Mouse (Mus musculus) forebrain, embryonic 12.5 days (tissue): Measurements from ENCODE around the gene Olfr645. TPM values are rescaled to one million over a fixed set of nuclear protein-coding genes. Genes with fewer than 3 reads are reported as not detected.

Source experiments
- ATAC-seq: fragments of 200-750 bp; cut with Nextera tagmentation; 2 replicates; pipeline ENCODE4 v1.8.0; 2017; ENCODE audit warnings: moderate TSS enrichment; ENCODE audit not compliant: low FRiP score
- H3K27ac ChIP-seq: fragments of 300-500 bp; sonication (generic); 2 replicates; pipeline ENCODE4 v1.5.1; 2016; ENCODE audit warnings: mild to moderate bottlenecking
- H3K27me3 ChIP-seq: fragments of 300-500 bp; sonication (generic); 2 replicates; pipeline ENCODE4 v1.6.1; 2016; ENCODE audit warnings: mild to moderate bottlenecking
- H3K36me3 ChIP-seq: fragments of 300-500 bp; sonication (generic); replicated peaks from 2 replicates; pipeline ENCODE4 v1.6.1; 2016; ENCODE audit warnings: mild to moderate bottlenecking
- H3K4me1 ChIP-seq: fragments of 300-500 bp; sonication (generic); 2 replicates; pipeline ENCODE4 v1.6.1; 2016
- H3K4me2 ChIP-seq: fragments of 300-500 bp; sonication (generic); 2 replicates; pipeline ENCODE4 v1.6.1; 2016; ENCODE audit warnings: mild to moderate bottlenecking, moderate library complexity
- H3K4me3 ChIP-seq: fragments of 300-500 bp; sonication (generic); replicated peaks from 2 replicates; pipeline ENCODE4 v1.5.1; 2016; ENCODE audit warnings: mild to moderate bottlenecking
- H3K9ac ChIP-seq: fragments of 300-500 bp; sonication (generic); 2 replicates; pipeline ENCODE4 v1.6.1; 2016; ENCODE audit warnings: mild to moderate bottlenecking
- H3K9me3 ChIP-seq: fragments of 300-500 bp; sonication (generic); 2 replicates; pipeline ENCODE4 v1.6.1; 2016
- WGBS: fragments of 180-500 bp; shearing (Covaris S2); methylation state at CpG from one replicate; pipeline ENCODE4 v1.1.7; 2016; 5-methylcytosine and 5-hydroxymethylcytosine counted together
- polyA plus RNA-seq: library from polyadenylated mRNA; unstranded; fragments of >200 nt; fragmentation: Nextera tagmentation; extraction: Ambion mirVana; gene quantifications from 2 replicates; pipeline ENCODE4 v1.2.1, GENCODE M21; 2016

Olfr645 gene
- polyA plus RNA-seq, result not detected in 2 replicates

DNA sequence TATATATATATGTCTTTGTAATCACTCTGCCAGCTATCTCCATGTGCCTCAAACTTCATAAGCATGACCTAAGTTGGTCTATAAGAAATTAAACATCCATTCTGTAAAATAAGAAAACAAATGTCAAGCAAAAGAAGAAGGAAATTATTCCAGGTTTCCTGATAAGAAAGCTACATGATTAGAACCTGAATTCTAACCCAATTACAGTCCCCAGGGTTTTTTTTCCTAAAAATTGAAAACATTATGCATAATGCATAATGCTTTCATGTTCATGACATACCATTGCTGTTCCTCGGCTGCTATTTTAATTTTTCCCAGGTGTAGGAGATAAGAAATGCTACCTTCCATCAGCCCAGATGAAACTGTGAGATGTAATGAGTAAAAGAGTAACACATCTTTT, at the start of gene Olfr645:
Olfr645 (minus strand) TSS at position 101 of the 400 bp plus-strand sequence.
- Histone ChIP-seq H3K36me3 (no peaks in the 10 kb centered on the region), H3K9ac (no peak within 1 kb of the TSS), H3K4me1 (no peaks in the 10 kb centered on the region), H3K4me3 (no peak within 1 kb of the TSS), H3K9me3 (no peaks in the 10 kb centered on the region), H3K27ac (no peak within 1 kb of the TSS), H3K4me2 (no peak within 1 kb of the TSS), H3K27me3 (no peaks in the 10 kb centered on the region)
- no peak for ATAC-seq
- WGBS, result 83% methylated on average over 1 of the region's 1 CpGs

DNA sequence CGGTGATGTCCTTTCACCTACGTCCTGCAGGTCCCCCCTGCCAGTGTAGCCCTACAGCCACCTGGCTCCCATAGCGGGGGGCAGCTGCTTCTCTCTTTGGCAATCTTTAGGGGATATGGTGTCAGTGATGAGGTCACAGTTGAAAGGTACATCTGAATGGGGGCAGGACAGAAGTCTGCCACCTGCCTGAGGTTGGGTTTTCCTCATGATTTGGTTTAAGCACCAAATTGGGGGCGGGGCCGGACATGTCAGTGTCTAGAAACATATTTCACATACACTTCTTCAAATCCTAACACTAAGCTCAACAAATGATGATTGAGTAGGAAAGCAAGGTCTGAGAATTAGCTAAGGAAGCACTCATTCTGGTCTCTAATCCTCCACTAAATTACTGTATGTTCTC, 44.5 kb upstream of the Olfr645 start, which contains the start of gene Ubqln5:
Ubqln5 (minus strand) TSS at position 101 of the 400 bp plus-strand sequence.
- no peaks in the 10 kb centered on the region for H3K36me3 ChIP-seq
- H3K27ac ChIP-seq, result no peak within 1 kb of the TSS
- H3K4me3 ChIP-seq, result no peak within 1 kb of the TSS
- 92% methylated on average over 5 of the region's 5 CpGs for WGBS
- ATAC-seq, result no peak
- H3K27me3 ChIP-seq, result no peaks in the 10 kb centered on the region
- H3K9me3 ChIP-seq, result no peaks in the 10 kb centered on the region
- no peak within 1 kb of the TSS for H3K4me2 ChIP-seq
- H3K4me1 ChIP-seq, result no peaks in the 10 kb centered on the region
- no peak within 1 kb of the TSS for H3K9ac ChIP-seq

DNA sequence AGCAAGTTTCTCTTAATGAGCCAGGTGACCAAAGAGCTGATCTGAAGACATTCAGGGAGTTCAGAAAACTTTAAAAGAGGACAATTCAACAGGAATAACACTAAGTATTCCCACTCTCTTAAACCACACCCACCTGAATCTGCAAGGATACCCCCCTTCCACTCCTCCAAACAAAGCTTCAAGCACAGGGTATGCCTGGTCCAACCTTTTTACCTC, 19.4 kb upstream of the Olfr645 start, which contains the start of gene Olfr646:
Olfr646 (plus strand) TSS at position 117 of the 216 bp plus-strand sequence.
- H3K9me3 ChIP-seq, result no peaks in the 10 kb centered on the region

DNA sequence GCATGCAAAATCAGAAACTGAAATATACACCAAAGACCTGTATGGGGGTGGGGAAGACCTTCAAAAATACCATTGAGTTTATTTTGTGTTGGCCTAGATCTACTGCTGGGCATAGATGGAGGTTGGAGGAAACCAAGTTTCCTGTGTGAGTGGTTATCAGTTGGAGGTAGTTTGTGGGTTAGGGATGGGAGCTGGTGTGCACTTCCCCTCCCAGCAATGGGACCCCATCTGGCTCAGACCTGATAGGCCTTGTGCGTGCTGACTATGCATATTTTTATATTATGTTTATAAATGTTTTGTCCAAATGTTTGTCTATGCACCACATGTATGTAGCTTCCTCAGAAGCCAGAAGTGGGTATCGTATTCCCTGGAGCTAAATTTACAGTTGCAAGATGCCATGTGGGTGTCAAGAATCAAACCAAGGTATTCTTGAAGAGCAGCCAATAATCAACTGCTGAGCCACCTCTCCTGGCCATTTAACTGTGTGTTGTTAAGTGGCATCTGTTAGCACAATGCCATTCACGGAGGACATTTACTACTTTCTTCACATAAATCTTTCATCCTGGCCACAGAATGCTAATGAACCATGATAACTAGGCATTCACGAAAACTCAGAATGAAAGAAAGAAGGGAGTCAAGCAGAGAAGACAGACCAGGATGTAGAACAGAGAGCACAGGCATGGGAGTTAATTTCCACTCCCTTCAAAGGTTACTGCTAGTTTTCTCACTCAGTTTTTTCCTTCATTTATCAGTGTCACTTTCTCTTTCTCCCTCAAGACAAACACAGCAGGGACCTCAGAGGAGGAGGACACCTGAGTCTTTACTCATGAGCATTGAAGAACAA, 18.9 kb upstream of the Olfr645 start:
- WGBS, result 64% methylated on average over 4 of the region's 4 CpGs
- Histone ChIP-seq H3K4me2 (no peak overlapping the region), H3K9ac (no peak overlapping the region), H3K4me1 (no peaks in the 10 kb centered on the region), H3K36me3 (no peaks in the 10 kb centered on the region), H3K27me3 (no peaks in the 10 kb centered on the region), H3K4me3 (no peak overlapping the region), H3K9me3 (no peaks in the 10 kb centered on the region), H3K27ac (no peak overlapping the region)
- ATAC-seq, result no peak

More for the DNA sequence above, 19.4 kb upstream of the Olfr645 start, which contains the start of gene Olfr646:
- Histone ChIP-seq H3K27me3 (no peaks in the 10 kb centered on the region), H3K36me3 (no peaks in the 10 kb centered on the region), H3K9ac (no peak within 1 kb of the TSS), H3K4me1 (no peaks in the 10 kb centered on the region), H3K27ac (no peak within 1 kb of the TSS), H3K4me3 (no peak within 1 kb of the TSS), H3K4me2 (no peak within 1 kb of the TSS)
- ATAC-seq, result no peak

DNA sequence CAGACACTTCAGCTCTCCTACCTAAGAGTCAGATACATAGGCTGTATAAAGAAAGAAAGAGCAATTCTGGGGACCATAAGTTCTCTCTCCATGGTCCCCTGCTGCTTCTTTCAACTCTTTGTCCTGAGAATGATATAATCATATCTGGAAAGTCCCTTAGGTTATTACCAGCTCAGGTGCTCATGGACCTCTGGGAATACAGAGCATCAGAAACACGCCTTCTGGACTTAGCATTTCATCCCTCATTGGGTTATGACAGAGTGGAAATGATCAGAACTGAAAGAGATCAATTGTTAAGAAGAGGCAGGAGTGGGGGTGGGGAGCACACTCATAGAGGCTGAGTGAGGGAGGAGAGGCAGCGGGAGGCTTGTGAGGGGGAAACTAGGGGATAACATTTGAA, 13.5 kb downstream of the Olfr645 start, which contains the start of gene Olfr644:
Olfr644 (minus strand) TSS at position 101 of the 400 bp plus-strand sequence.
- H3K27me3 ChIP-seq, result no peaks in the 10 kb centered on the region
- ATAC-seq, result no peak
- 82% methylated on average over 2 of the region's 2 CpGs for WGBS

DNA sequence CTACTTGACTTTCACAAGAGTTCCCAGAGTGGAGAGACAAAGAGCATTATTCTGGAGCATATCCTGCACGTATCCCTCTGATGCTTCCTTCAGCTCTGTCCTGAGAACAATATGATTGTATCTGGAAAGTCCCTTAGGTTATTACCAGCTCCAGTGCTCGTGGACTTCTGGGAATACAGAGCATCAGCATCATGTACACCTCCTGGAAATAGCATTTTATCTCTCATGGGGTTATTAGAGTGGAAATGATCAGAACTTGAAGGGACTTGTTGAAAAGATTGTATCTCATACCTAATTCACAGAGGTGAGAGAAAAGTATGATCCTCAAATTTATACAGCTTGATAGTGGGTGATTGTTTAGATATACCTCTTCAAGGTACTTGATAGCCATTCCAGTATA, 23.9 kb downstream of the Olfr645 start, which contains the start of gene 4930516K23Rik:
4930516K23Rik (minus strand) TSS at position 101 of the 400 bp plus-strand sequence.
- WGBS, result 67% methylated on average over 2 of the region's 2 CpGs
- no peak within 1 kb of the TSS for H3K4me2 ChIP-seq
- no peak within 1 kb of the TSS for H3K27ac ChIP-seq

More for the DNA sequence above, 13.5 kb downstream of the Olfr645 start, which contains the start of gene Olfr644:
- no peaks in the 10 kb centered on the region for H3K4me1 ChIP-seq
- 0 out of 2 replicates have a peak, but pooled peaks cover 4% of the 10 kb centered on the region for H3K9me3 ChIP-seq
- H3K4me3 ChIP-seq, result no peak within 1 kb of the TSS
- no peak within 1 kb of the TSS for H3K27ac ChIP-seq
- H3K36me3 ChIP-seq, result no peaks in the 10 kb centered on the region
- H3K9ac ChIP-seq, result no peak within 1 kb of the TSS
- no peak within 1 kb of the TSS for H3K4me2 ChIP-seq

DNA sequence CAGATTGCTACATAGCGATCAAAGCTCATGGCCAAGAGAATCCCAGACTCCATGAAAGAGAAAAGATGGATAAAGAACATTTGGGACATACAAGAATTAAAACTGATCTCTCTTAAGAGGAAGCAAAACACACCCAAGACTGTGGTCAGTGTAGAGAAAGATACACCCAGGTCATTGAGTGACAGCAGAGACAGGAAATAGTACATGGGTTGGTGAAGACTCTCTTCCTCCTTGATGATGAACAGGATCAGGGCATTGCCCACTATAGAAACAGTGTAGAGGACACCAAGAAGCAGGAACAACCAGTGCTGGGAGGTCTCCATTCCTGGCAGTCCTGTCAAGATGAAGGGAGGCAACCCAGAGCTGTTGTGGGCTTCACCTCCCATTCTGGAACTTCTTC, 26.1 kb downstream of the Olfr645 start:
- ATAC-seq, result no peak
- Histone ChIP-seq H3K36me3 (no peaks in the 10 kb centered on the region), H3K4me1 (no peaks in the 10 kb centered on the region), H3K27me3 (no peaks in the 10 kb centered on the region), H3K9ac (no peak overlapping the region), H3K27ac (no peak overlapping the region), H3K4me3 (no peak overlapping the region), H3K9me3 (no peaks in the 10 kb centered on the region), H3K4me2 (no peak overlapping the region)
- 87% methylated on average over 1 of the region's 1 CpGs for WGBS

More for the DNA sequence above, 23.9 kb downstream of the Olfr645 start, which contains the start of gene 4930516K23Rik:
- H3K4me1 ChIP-seq, result no peaks in the 10 kb centered on the region
- H3K27me3 ChIP-seq, result no peaks in the 10 kb centered on the region
- H3K36me3 ChIP-seq, result no peaks in the 10 kb centered on the region
- no peaks in the 10 kb centered on the region for H3K9me3 ChIP-seq
- ATAC-seq, result no peak
- no peak within 1 kb of the TSS for H3K4me3 ChIP-seq
- no peak within 1 kb of the TSS for H3K9ac ChIP-seq

DNA sequence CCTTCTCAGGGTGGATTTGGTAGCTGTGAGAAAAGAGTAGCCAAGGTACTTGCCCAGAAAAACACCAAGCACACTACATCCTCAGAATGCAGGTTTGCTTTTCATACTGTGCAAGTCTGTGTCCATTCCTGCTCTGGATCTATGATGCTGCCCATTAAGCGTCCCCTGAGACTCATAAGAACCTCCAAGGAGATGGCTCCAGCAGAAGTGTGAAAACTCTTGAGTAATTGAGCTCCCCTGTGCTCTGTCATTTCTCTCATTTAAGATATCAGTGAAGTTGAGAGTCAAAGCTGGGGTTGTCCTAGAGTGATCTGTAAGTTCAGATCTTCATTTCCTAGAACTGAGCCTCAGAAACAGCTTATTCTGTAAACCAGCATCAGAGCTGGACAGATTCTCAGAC, 32.7 kb downstream of the Olfr645 start, which contains the start of gene Olfr642:
Olfr642 (minus strand) TSS at position 101 of the 400 bp plus-strand sequence.
- Histone ChIP-seq H3K4me3 (no peak within 1 kb of the TSS), H3K9ac (no peak within 1 kb of the TSS), H3K27ac (no peak within 1 kb of the TSS), H3K4me2 (no peak within 1 kb of the TSS), H3K9me3 (no peaks in the 10 kb centered on the region), H3K27me3 (no peaks in the 10 kb centered on the region), H3K4me1 (no peaks in the 10 kb centered on the region), H3K36me3 (no peaks in the 10 kb centered on the region)
- no peak for ATAC-seq
- 76% methylated on average over 1 of the region's 1 CpGs for WGBS

DNA sequence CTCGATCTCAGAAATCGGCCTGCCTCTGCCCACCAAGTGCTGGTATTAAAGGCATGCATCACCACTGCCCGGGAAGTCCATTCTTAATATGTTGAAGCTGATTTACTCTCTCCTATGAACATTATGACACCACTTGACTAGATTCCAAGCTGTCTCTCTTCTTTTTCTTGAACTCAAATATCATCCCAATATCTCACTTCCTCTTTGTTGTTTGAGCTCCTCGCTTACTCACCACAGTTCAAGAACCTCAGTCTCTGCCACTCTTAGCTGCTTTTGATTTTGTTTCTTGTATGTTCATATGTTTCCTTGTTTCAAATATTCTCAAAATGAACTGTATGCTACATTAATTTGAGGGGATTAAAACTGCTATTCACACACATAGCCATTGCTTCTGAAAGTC, 34.5 kb downstream of the Olfr645 start:
- ATAC-seq, result no peak
- no peaks in the 10 kb centered on the region for H3K4me1 ChIP-seq
- no peaks in the 10 kb centered on the region for H3K36me3 ChIP-seq
- 94% methylated on average over 4 of the region's 4 CpGs for WGBS
- H3K27me3 ChIP-seq, result no peaks in the 10 kb centered on the region
- H3K9ac ChIP-seq, result no peak overlapping the region
- H3K4me3 ChIP-seq, result no peak overlapping the region
- H3K9me3 ChIP-seq, result no peaks in the 10 kb centered on the region
- H3K27ac ChIP-seq, result no peak overlapping the region
- no peak overlapping the region for H3K4me2 ChIP-seq

DNA sequence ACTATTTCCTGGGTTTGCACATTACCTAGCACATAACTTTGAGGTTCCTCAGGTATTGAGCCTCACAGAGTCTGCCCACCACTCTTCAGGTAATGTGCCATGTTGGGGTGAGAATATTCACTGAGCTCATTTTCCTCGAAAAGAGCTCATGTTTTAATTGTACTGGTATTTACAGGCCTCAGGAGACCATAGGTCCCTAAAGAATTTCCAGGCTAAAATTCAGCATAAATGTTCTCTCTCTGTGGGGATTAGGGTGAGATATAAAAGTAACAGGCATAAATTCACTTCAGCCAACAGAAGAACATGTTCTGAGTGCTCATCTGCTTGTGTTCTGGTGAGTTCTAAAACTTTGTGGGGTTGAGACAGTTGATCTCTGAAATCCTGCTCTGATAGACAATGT, 50.1 kb downstream of the Olfr645 start, which contains the start of gene Olfr641:
Olfr641 (plus strand) TSS at position 301 of the 400 bp plus-strand sequence.
- H3K9me3 ChIP-seq, result no peaks in the 10 kb centered on the region
- no peaks in the 10 kb centered on the region for H3K4me1 ChIP-seq
- no peak within 1 kb of the TSS for H3K4me3 ChIP-seq
- no peaks in the 10 kb centered on the region for H3K36me3 ChIP-seq
- ATAC-seq, result no peak
- H3K27me3 ChIP-seq, result no peaks in the 10 kb centered on the region
- no peak within 1 kb of the TSS for H3K4me2 ChIP-seq
- H3K27ac ChIP-seq, result no peak within 1 kb of the TSS
- no peak within 1 kb of the TSS for H3K9ac ChIP-seq
- 87% methylated on average over 1 of the region's 1 CpGs for WGBS
